Mouse (Mus musculus): Measurements from ENCODE around the gene Alox12.

Alox12 gene

DNA sequence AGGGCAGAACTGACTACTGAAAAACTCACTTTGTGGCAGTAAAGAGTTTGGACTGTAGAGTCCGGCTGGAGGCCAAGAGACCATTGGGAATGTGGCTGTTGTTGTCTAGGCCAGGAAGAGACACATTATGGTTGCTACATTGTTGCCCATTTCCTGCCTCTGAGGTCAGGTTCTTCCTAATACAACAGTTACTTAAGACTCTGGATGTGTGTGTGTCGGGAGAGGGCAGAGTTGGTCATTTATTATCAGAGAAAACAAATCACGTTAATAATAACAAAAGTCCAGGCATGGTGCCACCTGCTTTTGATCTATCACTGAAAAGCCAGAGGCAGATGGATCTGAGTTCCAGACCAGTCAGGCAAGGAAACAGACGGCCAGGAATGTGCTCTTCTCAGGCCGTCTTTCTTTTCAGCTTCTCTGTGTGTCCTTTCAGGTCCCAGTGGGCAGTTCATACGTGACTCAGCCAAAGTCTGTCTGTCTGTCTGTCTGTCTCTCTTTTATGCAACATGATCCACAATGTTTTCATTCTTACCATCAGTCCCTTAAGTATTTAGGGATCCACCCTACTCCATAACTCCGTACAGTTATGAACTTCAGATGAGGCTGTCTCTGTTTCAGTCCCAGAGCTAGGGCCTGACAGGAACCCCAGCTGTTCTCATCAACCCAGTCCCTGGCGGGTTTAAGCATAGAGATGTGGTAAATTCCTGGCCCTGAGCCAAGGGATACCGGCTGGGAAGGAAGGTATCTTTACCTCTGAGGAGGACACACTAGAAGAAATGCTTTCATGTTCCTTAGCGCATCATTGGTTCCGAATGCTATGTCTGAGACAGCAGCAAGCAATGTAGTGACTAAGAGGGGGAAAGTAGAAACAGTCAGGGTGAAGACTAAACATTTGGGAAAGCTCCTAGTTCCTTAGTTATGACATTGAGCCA lies 61.5 kb downstream of the Alox12 start:
- DNase-seq (ENCODE audit: low spot score) = no peak

DNA sequence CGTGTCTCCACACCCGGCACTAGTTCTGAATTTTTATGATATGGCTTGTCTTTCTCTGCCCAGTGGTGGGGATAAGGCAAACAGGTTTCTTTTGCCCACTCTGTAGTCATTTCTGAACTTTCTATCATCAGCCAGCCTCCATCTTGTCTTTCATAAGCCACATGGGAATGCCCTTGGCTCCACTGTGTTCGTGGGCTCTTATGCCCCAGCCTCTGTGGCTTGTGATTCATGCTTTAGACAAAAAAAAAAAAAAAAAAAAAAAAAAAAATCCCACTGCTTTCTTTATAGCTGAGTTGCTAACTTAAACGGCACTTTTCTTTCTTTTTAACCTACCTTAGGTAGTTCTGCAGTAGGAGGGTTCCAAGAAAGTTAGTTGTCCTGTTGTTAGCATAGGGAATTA lies 63.0 kb downstream of the Alox12 start:
- DNase-seq (ENCODE audit: low spot score) = no peak

All from ovary, postnatal 10 days (tissue).